Mouse (Mus musculus) natural killer cell, adult 2 months (primary cell): ENCODE data around the gene Sart1.
"Not testable (repeated sequence)": the region's sequence is repeated elsewhere in the genome, so short reads cannot be mapped to it uniquely, and the experiment has no call there.

ENCODE experiments used
- DNase-seq, 2 experiments: peaks; one replicate each; pipeline ENCODE4 v3.0.0; 2022; ENCODE audit warnings: low spot score in 2 of 2

Gene Sart1

GRCm38 (mm10) chr19:5370932-5371331 is 17.6 kb downstream of the Sart1 start:
- no peak for DNase-seq

GRCm38 (mm10) chr19:5367455-5367854 is 21.0 kb downstream of the Sart1 start:
- peak; percentile 29 to 50 for DNase-seq

- DNase-seq: no peak
Observed at GRCm38 (mm10) chr19:5367053-5367359, 21.5 kb downstream of the Sart1 start, which contains the start of gene Banf1. Gene Banf1, minus strand, starts transcription at chr19:5367168.

DNA sequence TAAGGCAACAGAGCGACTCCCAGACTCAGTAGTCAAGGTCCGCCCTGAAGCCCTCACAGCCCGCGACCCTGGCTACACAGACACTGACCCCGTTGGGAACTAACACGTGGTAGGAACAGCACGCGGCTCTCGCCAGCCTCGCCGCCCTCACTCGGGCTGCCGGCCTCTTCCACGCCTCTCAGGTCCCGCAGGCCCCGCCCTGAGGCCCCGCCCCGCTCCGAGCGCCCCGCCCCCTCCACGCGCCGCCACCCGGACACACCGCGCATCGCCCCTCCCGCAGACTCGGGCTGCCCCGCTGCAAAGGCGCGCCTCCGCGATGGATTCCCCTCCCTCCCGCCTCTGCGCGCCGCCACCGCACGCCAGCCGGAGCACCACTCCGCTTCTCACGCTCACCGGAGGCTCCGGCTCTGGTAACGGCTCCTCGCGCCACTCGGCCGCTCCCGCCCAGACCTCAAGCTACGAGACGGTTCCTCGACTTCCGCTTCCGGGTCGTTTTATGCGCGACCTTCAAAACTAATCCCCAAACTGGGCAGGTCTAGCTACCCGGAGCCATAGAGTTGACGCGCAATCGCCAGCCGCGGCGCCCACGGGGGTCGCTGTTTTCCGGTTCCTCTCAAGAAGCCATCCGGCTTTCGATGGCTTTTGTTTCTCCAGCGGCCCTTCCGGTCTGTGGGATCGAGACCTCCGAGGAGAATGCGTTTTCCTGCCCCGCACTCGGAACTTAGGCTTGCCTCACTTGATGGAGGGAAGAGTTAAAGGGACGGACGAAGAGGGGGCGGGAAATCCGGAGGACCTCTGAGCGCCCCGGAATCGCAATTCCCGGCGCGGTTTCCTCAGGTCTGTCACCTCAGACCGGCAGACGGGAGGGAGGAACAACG is 22.1 kb downstream of the Sart1 start, which contains the start of gene Eif1ad:
Gene Eif1ad (plus strand): TSS at position 567 of the 878 bp plus-strand sequence.
- peak; percentile 96 to 97 for DNase-seq

GRCm38 (mm10) chr19:5365751-5366150 is 22.8 kb downstream of the Sart1 start:
- peak in 1 of 2 experiments; percentile 14 for DNase-seq

DNA sequence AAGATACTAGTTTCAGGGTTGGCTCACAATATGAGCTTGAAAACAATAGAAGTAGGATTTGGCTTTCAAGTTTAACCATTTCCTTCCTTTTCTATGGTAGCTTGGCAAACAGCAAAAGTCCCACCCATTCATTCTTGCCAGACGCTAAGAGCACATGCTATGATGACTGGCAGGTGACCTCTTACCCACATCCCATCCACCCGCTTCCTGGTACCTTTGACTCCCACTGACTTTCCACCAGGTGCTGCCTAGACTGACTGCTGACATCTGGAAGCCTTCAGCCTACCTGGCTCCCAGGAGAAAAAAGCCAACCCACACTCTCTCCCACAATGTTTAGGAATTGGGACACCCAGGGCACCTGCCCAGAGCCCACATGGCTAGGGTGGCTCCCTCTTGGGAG is 24.4 kb downstream of the Sart1 start:
- no peak for DNase-seq

DNA sequence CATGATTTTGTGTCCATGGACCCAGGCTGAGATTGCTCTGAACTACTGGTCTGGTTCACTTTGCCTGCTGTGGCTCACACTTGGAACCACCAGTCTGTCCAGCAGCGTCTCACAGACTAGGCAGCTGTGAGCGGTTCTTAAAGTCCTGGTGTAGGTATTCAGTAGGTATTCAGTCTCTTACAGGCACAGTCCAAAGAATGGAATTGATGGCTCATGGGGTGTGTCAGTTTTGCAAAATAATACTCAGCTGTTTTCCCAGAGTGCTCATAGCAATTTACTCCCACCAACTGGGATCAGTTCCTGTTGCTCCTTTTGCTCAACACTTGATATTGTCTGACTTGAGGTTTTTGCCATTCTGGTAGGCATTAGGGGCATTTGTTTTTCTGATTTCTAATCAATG is 26.3 kb downstream of the Sart1 start:
- no peak for DNase-seq

- no peak for DNase-seq
Observed at GRCm38 (mm10) chr19:5356080-5356479, 32.4 kb downstream of the Sart1 start.

- no peak for DNase-seq
Observed at GRCm38 (mm10) chr19:5353609-5354008, 34.9 kb downstream of the Sart1 start.

DNA sequence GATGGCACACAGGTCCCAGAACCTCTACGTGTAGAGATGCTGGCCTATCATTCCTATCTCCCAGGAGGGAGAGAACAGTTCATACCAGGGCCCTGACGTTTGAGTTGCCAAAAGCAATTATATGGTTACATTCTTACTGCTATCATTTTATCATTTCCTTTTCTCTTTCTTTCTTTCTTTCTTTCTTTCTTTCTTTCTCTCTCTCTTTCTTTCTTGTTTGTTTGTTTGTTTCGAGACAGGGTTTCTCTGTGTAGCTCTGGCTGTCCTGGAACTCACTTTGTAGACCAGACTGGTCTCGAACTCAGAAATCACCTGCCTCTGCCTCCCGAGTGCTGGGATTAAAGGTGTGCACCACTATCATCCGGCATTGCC is 39.0 kb downstream of the Sart1 start, which contains the start of gene Cst6:
Gene Cst6 (minus strand): TSS at position 73 of the 372 bp plus-strand sequence.
- DNase-seq: not testable (repeated sequence)

DNA sequence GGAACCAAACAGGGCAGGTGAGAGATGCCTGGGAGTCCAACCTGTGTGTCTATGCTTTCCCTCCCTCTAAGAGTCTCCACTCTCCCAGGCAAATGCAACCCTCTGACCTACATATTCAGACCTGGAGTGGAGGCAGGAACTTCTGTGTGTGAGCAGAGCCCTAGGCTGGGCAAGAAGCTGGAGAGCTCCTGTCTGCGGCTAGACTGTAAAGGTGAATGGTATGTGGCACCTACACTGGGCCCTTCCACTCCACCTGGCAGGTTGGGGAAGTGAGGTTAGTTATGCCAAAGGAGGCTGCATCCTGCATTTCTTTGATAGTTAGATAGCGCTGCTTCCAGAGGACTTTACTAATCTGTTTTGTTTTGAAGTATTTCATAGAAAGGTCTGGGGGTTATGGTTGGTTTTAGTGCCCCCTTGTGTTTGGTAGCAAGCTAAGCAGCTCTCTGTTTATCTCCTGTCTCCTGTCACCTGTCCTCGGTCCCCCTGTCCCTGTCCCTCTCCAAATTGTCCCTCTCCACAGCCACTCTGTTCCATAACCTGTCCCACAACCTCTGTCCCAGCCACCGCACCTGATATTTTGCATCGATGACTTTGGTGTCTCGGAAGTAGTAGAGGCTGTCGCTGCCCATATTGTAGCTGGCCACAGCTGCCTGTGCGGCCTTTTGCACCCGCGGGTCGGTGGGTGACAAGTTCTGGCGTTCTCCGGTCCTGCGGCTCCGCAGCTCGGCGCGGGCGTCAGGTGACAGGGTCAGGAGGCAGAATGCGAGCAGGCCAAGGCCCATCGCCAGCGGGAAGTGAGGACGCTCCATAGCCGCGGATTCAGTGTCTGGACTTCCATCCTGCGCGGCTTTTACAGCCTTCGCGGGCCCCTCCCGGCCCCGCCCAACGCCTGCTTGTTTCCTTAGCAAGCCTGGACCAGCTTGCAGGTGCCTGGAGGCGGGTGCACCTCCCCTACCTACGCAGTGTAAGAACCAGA is 39.7 kb downstream of the Sart1 start:
- DNase-seq: peak; percentile 21 to 28

DNA sequence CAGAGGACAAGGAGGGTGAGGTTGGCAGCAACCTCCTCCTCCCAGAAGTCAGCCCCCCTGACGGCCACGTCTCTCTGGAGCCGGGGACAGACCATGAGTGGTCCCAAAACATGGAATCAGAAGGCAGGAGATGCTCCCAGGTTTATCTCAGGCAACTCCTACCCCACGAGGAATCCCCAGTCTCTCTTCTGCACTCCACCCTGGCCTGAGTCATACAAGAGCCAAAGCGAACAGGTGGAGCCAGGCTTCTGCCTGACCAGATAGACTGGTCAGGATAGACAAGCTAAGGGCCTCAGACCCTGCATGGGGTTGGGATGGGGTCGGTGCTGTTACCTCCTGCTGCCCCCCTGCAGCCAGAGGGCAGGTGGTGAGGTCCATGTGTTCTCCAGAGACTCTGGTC is 40.4 kb downstream of the Sart1 start:
- DNase-seq: no peak

- DNase-seq: no peak
Observed at GRCm38 (mm10) chr19:5345297-5346131, 43.0 kb downstream of the Sart1 start.

- DNase-seq: no peak
Observed at GRCm38 (mm10) chr19:5341360-5341759, 47.1 kb downstream of the Sart1 start.

GRCm38 (mm10) chr19:5337975-5338374 is 50.5 kb downstream of the Sart1 start:
- DNase-seq: peak; percentile 60 to 69

- DNase-seq: no peak
Observed at GRCm38 (mm10) chr19:5335441-5335840, 53.1 kb downstream of the Sart1 start, which contains the start of gene Catsper1. Gene Catsper1, plus strand, starts transcription at chr19:5335741.

GRCm38 (mm10) chr19:5334741-5335140 is 53.8 kb downstream of the Sart1 start:
- DNase-seq: no peak

- DNase-seq: no peak
Observed at GRCm38 (mm10) chr19:5327970-5328369, 60.5 kb downstream of the Sart1 start.
